Comparison of ENCODE assay signal across 20 mouse cellular contexts in genomic region chr15:27020471-27020870, GRCm38 (mm10).
DNase-seq lines count a peak whose midpoint lies in the region; ATAC-seq and TF ChIP-seq lines count a peak whose summit lies in the region.
"Had no signal": no experiment of that assay in that cellular context is flagged by ENCODE, and none has a peak within 500 bp of the region (broad histone marks: within the 10 kb centered on the region; RNA-seq: fewer than 3 reads in every experiment).

No protein-coding gene starts in this region.

- TF ChIP-seq CTCF in brain, embryonic 14.5 days (IDR thresholded peaks at IDR 0.05; ENCODE audit: borderline replicate concordance, extremely low read depth, insufficient read depth, insufficient read length) = no peak

- TF ChIP-seq POLR2A in brain, embryonic 14.5 days (IDR thresholded peaks at IDR 0.05; ENCODE audit: borderline replicate concordance, extremely low read depth, insufficient read depth, insufficient read length, poor library complexity, severe bottlenecking) = no peak

- DNase-seq in layer of hippocampus, adult 18-20 months (ENCODE audit: low spot score in 2 of 2) = peak; percentile 43 to 44
- no peak for DNase-seq in layer of hippocampus, postnatal 25 days (ENCODE audit: extremely low spot score in 1 of 2, low spot score in 1 of 2)
- peak; percentile 52 for DNase-seq in brain, adult 2 months (ENCODE audit: low read depth, low spot score)
- peak; percentile 75 for DNase-seq in brain, embryonic 14.5 days (ENCODE audit: low read depth)
- DNase-seq in layer of hippocampus, postnatal 36 days = peak; percentile 8 to 9
- no peak for DNase-seq in adipocyte (ENCODE audit: low spot score)
- DNase-seq: adrenal gland, postnatal 14 days; cerebellum, postnatal 10 days; gastrocnemius, postnatal 25 days; heart, adult 18-20 months; heart, postnatal 10 days; kidney, adult 9 months; kidney, postnatal 14 days; liver, embryonic 13.5 days; lung, adult 2 months; thymus, adult 18-20 months; thymus, postnatal 4 days had no signal

- ATAC-seq in megakaryocyte, adult 5-6 weeks (ENCODE audit: poor library complexity, severe bottlenecking) = no peak
- ATAC-seq: hindbrain, embryonic 16.5 days; intestine, embryonic 15.5 days had no signal

Comparison
In these comparisons a context has a peak if more than half of its experiments do, and no peak if none do; other contexts are left out.
1. DNase-seq: peak in layer of hippocampus, adult 18-20 months (2 of 2), brain, adult 2 months (single experiment), brain, embryonic 14.5 days (single experiment) and layer of hippocampus, postnatal 36 days (2 of 2); none in layer of hippocampus, postnatal 25 days (0 of 2) and adipocyte (single experiment).